Comparison of ENCODE assay signal across 24 mouse cellular contexts in genomic region chr1:78710613-78711329, GRCm38 (mm10).
"Had no signal": no experiment of that assay in that cellular context is flagged by ENCODE, and none has a peak within 500 bp of the region (broad histone marks: within the 10 kb centered on the region; RNA-seq: fewer than 3 reads in every experiment).

No protein-coding gene starts in this region.

- ATAC-seq: hindbrain, embryonic 16.5 days; inflammation-experienced regulatory T-cells, adult 6 months; intestine, embryonic 15.5 days; intestine, postnatal 0 days had no signal

- DNase-seq: gastrocnemius, postnatal 14 days; gastrocnemius, postnatal 36 days; heart, adult 18-20 months; heart, postnatal 10 days; heart, postnatal 36 days; kidney, adult 18-20 months; kidney, adult 8-10 months; kidney, postnatal 10 days; kidney, postnatal 36 days; layer of hippocampus, adult 9-11 months; layer of hippocampus, postnatal 36 days; liver; liver, embryonic 13.5 days had no signal

- H3K9ac ChIP-seq: heart, embryonic 12.5 days; hindbrain, embryonic 12.5 days; hindbrain, embryonic 14.5 days; intestine, embryonic 15.5 days; limb, embryonic 13.5 days; liver, embryonic 13.5 days had no signal

- H3K4me3 ChIP-seq: heart, embryonic 10.5 days; heart, embryonic 12.5 days; hindbrain, embryonic 10.5 days; hindbrain, embryonic 12.5 days; intestine, embryonic 15.5 days; limb, embryonic 13.5 days; liver, embryonic 13.5 days had no signal

- H3K36me3 ChIP-seq: intestine, embryonic 15.5 days; liver, embryonic 13.5 days had no signal

- H3K4me1 ChIP-seq: heart, embryonic 10.5 days; heart, embryonic 12.5 days; hindbrain, embryonic 10.5 days; hindbrain, embryonic 12.5 days; intestine, embryonic 15.5 days; limb, embryonic 13.5 days; liver, embryonic 13.5 days had no signal

- H3K27me3 ChIP-seq: heart, embryonic 12.5 days; hindbrain, embryonic 12.5 days; intestine, embryonic 15.5 days; limb, embryonic 13.5 days; liver, embryonic 13.5 days had no signal

- H3K4me2 ChIP-seq: heart, embryonic 12.5 days; hindbrain, embryonic 12.5 days; hindbrain, embryonic 14.5 days; intestine, embryonic 15.5 days; limb, embryonic 13.5 days; liver, embryonic 11.5 days; liver, embryonic 13.5 days had no signal

- H3K9me3 ChIP-seq: heart, embryonic 10.5 days; heart, embryonic 12.5 days; hindbrain, embryonic 10.5 days; hindbrain, embryonic 12.5 days; intestine, embryonic 15.5 days; limb, embryonic 13.5 days; liver, embryonic 13.5 days had no signal

- H3K27ac ChIP-seq: heart, embryonic 10.5 days; hindbrain, embryonic 10.5 days; hindbrain, embryonic 12.5 days; hindbrain, embryonic 14.5 days; intestine, embryonic 15.5 days; limb, embryonic 13.5 days; liver, embryonic 13.5 days had no signal
